Mouse (Mus musculus): ENCODE data around the gene Slc35f4. TPM values are rescaled to one million over a fixed set of nuclear protein-coding genes. Genes with fewer than 3 reads are reported as not detected.

Slc35f4 gene
- total and polyA plus RNA-seq, 3 experiments = 0.44 TPM; not detected in 2

DNA sequence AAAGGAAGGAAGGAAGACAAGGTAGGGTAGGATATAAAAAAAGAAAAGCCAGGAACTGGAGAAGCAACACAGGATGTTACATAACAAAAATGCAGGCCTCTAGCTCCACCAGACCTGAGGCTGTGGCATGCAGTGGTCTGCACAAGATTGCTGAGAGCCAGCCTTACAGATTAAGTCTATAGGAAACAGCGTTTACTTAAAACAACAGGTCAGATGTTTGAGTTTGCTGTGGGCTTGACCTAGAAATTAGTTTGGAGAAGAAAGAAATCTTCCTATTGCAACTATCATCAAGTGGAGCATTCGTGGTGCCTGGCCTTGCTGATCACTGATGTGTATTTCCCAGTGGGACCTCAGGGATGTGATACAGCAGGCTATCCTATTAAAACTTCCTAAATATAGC lies 64.1 kb downstream of the Slc35f4 start:
- Histone ChIP-seq H3K27me3 (ENCODE audit: insufficient read depth, low read length) (no peaks in the 10 kb centered on the region), H3K4me1 (ENCODE audit: insufficient read depth, low read depth, low read length) (no peaks in the 10 kb centered on the region), H3K36me3 (replicated peaks) (no peaks in the 10 kb centered on the region), H3K4me3 (ENCODE audit: low read depth, low read length) (no peak overlapping the region), H3K9me3 (replicated peaks) (no peaks in the 10 kb centered on the region)
- no peak for DNase-seq (ENCODE audit: low spot score)
- ATAC-seq (ENCODE audit: extremely low read depth, insufficient number of reproducible peaks, low FRiP score, poor library complexity, severe bottlenecking) = no peak
- no peak for TF ChIP-seq CTCF (IDR thresholded peaks at IDR 0.05; ENCODE audit: low read depth, low read length)
- TF ChIP-seq POLR2AphosphoS5 (IDR thresholded peaks at IDR 0.05; ENCODE audit: insufficient replicate concordance, low read depth, low read length) = no peak
- TF ChIP-seq TAL1 (conservative IDR thresholded peaks at IDR 0.05; ENCODE audit: low read depth, low read length) = no peak
- TF ChIP-seq GATA2 (IDR thresholded peaks at IDR 0.05; ENCODE audit: borderline replicate concordance, low read depth, low read length) = no peak

DNA sequence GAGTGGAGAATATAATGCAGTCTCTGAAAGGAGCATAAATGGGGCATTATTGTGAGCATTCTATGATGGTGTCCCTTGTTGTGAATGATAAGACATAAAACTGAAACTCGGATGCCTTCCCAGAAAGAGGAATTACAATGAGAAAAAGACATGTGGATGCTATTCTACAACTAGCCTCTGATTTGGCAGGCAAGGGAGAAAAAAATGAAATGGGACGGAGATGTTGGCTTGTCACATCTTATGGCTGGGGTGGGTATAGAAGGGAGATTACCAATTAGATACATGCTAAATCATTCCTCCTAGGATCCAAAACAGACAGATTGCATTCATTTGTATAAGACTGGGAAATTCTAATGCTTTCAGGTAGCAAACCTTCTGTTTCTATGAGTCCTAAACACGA lies 65.0 kb downstream of the Slc35f4 start:
- no peaks in the 10 kb centered on the region for H3K36me3 ChIP-seq (replicated peaks)
- no peak for ATAC-seq (ENCODE audit: extremely low read depth, insufficient number of reproducible peaks, low FRiP score, poor library complexity, severe bottlenecking)
- no peaks in the 10 kb centered on the region for H3K27me3 ChIP-seq (ENCODE audit: insufficient read depth, low read length)
- no peak overlapping the region for H3K4me3 ChIP-seq (ENCODE audit: low read depth, low read length)
- H3K4me1 ChIP-seq (ENCODE audit: insufficient read depth, low read depth, low read length) = no peaks in the 10 kb centered on the region
- no peak for DNase-seq (ENCODE audit: low spot score)
- no peaks in the 10 kb centered on the region for H3K9me3 ChIP-seq (replicated peaks)
- TF ChIP-seq GATA1 (IDR thresholded peaks at IDR 0.05; ENCODE audit: borderline replicate concordance, low read length) (no peak), GATA2 (IDR thresholded peaks at IDR 0.05; ENCODE audit: borderline replicate concordance, low read depth, low read length) (no peak), POLR2AphosphoS5 (IDR thresholded peaks at IDR 0.05; ENCODE audit: insufficient replicate concordance, low read depth, low read length) (no peak), TAL1 (conservative IDR thresholded peaks at IDR 0.05; ENCODE audit: low read depth, low read length) (no peak), CTCF (IDR thresholded peaks at IDR 0.05; ENCODE audit: low read depth, low read length) (no peak)

DNA sequence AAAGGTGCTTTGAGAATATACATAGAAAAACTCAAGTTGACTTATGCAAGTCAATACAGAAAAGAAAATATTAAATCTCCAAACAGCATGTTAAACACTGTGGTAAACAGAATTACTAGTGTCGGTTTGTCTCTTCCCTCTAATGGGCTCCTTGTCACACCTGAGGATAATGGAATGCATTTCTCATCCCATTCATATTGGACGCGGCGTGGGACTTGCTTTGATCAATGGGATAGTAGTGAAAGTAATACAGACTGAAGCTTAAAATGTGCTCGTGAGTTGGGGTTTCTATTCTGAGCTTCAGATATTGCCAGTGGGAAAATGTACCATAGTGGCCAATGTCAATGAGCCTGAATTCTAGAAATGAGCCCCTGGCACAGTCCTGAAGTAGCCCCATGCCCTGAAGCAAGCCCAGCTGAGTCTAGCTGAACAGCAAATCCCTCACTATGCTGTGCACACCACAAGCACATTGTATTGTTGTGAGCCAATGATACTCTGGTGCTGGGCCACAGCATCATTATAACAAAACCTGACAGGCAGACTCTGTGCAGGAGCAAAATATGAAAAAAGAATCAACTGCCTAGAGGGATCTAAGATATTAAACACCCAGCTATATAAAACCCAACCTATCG lies 71.4 kb downstream of the Slc35f4 start:
- no peaks in the 10 kb centered on the region for H3K36me3 ChIP-seq (replicated peaks)
- ATAC-seq (ENCODE audit: extremely low read depth, insufficient number of reproducible peaks, low FRiP score, poor library complexity, severe bottlenecking) (no peak), DNase-seq (ENCODE audit: low spot score) (no peak)
- TF ChIP-seq TAL1 (conservative IDR thresholded peaks at IDR 0.05; ENCODE audit: low read depth, low read length) (no peak), POLR2AphosphoS5 (IDR thresholded peaks at IDR 0.05; ENCODE audit: insufficient replicate concordance, low read depth, low read length) (no peak), CTCF (IDR thresholded peaks at IDR 0.05; ENCODE audit: low read depth, low read length) (no peak), GATA1 (IDR thresholded peaks at IDR 0.05; ENCODE audit: borderline replicate concordance, low read length) (no peak), GATA2 (IDR thresholded peaks at IDR 0.05; ENCODE audit: borderline replicate concordance, low read depth, low read length) (no peak)
- no peaks in the 10 kb centered on the region for H3K4me1 ChIP-seq (ENCODE audit: insufficient read depth, low read depth, low read length)
- no peaks in the 10 kb centered on the region for H3K9me3 ChIP-seq (replicated peaks)
- no peaks in the 10 kb centered on the region for H3K27me3 ChIP-seq (ENCODE audit: insufficient read depth, low read length)
- H3K4me3 ChIP-seq (ENCODE audit: low read depth, low read length) = no peak overlapping the region

DNA sequence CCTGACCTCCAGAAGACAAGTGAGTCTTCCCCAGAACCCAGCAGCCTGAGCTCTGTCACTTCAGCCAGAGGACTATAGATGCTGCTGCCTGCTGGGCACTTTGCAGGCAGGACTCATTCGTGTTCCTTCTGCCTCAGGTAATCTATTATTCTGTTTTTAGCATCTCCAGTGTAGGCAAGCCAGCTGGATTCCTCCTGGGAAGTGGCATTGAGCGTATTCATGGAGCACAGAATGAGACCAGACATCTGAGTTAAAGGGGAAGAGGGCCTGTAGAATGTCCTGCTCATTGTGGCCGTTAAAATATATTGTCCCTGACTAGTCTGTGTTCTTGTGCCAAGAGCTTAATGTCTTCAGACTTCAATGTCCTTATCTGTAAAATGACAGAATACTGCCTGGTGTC lies 72.1 kb downstream of the Slc35f4 start:
- H3K27me3 ChIP-seq (ENCODE audit: insufficient read depth, low read length) = no peaks in the 10 kb centered on the region
- H3K9me3 ChIP-seq (replicated peaks) = no peaks in the 10 kb centered on the region
- no peaks in the 10 kb centered on the region for H3K36me3 ChIP-seq (replicated peaks)
- no peaks in the 10 kb centered on the region for H3K4me1 ChIP-seq (ENCODE audit: insufficient read depth, low read depth, low read length)
- ATAC-seq (ENCODE audit: extremely low read depth, insufficient number of reproducible peaks, low FRiP score, poor library complexity, severe bottlenecking) (no peak), DNase-seq (ENCODE audit: low spot score) (no peak)
- no peak for TF ChIP-seq CTCF (IDR thresholded peaks at IDR 0.05; ENCODE audit: low read depth, low read length)
- TF ChIP-seq GATA2 (IDR thresholded peaks at IDR 0.05; ENCODE audit: borderline replicate concordance, low read depth, low read length) = no peak
- no peak for TF ChIP-seq GATA1 (IDR thresholded peaks at IDR 0.05; ENCODE audit: borderline replicate concordance, low read length)
- TF ChIP-seq POLR2AphosphoS5 (IDR thresholded peaks at IDR 0.05; ENCODE audit: insufficient replicate concordance, low read depth, low read length) = no peak
- no peak for TF ChIP-seq TAL1 (conservative IDR thresholded peaks at IDR 0.05; ENCODE audit: low read depth, low read length)
- no peak overlapping the region for H3K4me3 ChIP-seq (ENCODE audit: low read depth, low read length)

DNA sequence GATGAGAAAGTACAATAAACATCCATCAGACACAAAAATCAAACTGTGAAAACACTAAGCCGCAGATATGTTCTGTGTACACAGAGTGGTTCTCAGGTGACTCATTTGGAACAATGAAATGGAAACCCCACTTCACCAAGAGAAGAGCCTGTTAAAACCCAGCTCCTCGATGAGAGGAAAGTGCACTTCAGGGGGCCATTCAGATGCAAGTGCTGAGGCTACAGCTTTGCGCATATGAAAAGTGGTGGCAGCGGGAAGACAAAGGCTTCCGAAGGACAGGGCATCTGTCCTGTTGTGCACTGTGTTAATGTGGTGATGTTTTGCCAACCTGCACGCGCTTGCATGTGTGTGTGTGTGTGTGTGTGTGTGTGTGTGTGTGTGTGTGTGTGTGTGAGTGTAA lies 78.2 kb downstream of the Slc35f4 start:
- no peak for ATAC-seq (ENCODE audit: extremely low read depth, insufficient number of reproducible peaks, low FRiP score, poor library complexity, severe bottlenecking)
- no peaks in the 10 kb centered on the region for H3K36me3 ChIP-seq (replicated peaks)
- H3K4me1 ChIP-seq (ENCODE audit: insufficient read depth, low read depth, low read length) = no peaks in the 10 kb centered on the region
- no peak for TF ChIP-seq POLR2AphosphoS5 (IDR thresholded peaks at IDR 0.05; ENCODE audit: insufficient replicate concordance, low read depth, low read length)
- no peak for TF ChIP-seq CTCF (IDR thresholded peaks at IDR 0.05; ENCODE audit: low read depth, low read length)
- no peak for TF ChIP-seq TAL1 (conservative IDR thresholded peaks at IDR 0.05; ENCODE audit: low read depth, low read length)
- no peak for TF ChIP-seq GATA1 (IDR thresholded peaks at IDR 0.05; ENCODE audit: borderline replicate concordance, low read length)
- TF ChIP-seq GATA2 (IDR thresholded peaks at IDR 0.05; ENCODE audit: borderline replicate concordance, low read depth, low read length) = no peak
- H3K4me3 ChIP-seq (ENCODE audit: low read depth, low read length) = no peak overlapping the region
- DNase-seq (ENCODE audit: low spot score) = no peak
- H3K27me3 ChIP-seq (ENCODE audit: insufficient read depth, low read length) = no peaks in the 10 kb centered on the region
- H3K9me3 ChIP-seq (replicated peaks) = no peaks in the 10 kb centered on the region

DNA sequence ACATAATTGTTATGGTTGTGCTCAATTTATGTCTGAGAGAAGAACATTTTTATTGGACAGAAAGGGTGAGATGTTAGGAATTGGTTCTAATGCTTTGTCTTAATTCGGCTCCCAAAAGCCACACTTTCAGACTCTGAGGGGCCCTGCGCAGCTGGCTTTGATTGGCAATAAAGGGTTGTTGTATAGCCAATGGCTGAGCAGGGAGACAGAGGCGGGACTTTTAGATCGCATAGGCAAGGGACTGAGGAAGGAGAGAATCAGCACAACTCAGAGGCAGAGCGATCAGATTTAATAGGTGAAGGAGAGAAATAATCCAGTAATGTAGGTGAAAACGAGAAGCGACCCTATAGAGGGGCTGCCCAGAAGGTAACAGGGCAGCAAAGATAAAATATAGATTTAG lies 79.4 kb downstream of the Slc35f4 start:
- ATAC-seq (ENCODE audit: extremely low read depth, insufficient number of reproducible peaks, low FRiP score, poor library complexity, severe bottlenecking) (no peak), DNase-seq (ENCODE audit: low spot score) (no peak)
- Histone ChIP-seq H3K27me3 (ENCODE audit: insufficient read depth, low read length) (no peaks in the 10 kb centered on the region), H3K4me3 (ENCODE audit: low read depth, low read length) (no peak overlapping the region), H3K4me1 (ENCODE audit: insufficient read depth, low read depth, low read length) (no peaks in the 10 kb centered on the region), H3K36me3 (replicated peaks) (no peaks in the 10 kb centered on the region), H3K9me3 (replicated peaks) (no peaks in the 10 kb centered on the region)
- TF ChIP-seq CTCF (IDR thresholded peaks at IDR 0.05; ENCODE audit: low read depth, low read length) = no peak
- no peak for TF ChIP-seq TAL1 (conservative IDR thresholded peaks at IDR 0.05; ENCODE audit: low read depth, low read length)
